ENCODE assay signal across 27 mouse cellular contexts in genomic region chr8:43331657-43332056, GRCm38 (mm10). TPM values are rescaled to one million over a fixed set of nuclear protein-coding genes. Genes with fewer than 3 reads are reported as not detected.
"Had no signal": no experiment of that assay in that cellular context is flagged by ENCODE, and none has a peak within 500 bp of the region (broad histone marks: within the 10 kb centered on the region; RNA-seq: fewer than 3 reads in every experiment).

No protein-coding gene starts in this region.

- DNase-seq: kidney, adult 8-10 months; kidney, postnatal 14 days; kidney, postnatal 4 days; left cerebral cortex, postnatal 4 days; liver, postnatal 0 days; lung, embryonic 14.5 days; midbrain, embryonic 14.5 days; thymus, adult 18-20 months; thymus, postnatal 36 days had no signal

- H3K9me3 ChIP-seq: limb, embryonic 12.5 days; limb, embryonic 15.5 days had no signal

- H3K4me3 ChIP-seq: limb, embryonic 12.5 days; limb, embryonic 15.5 days had no signal

- H3K27me3 ChIP-seq: limb, embryonic 12.5 days; limb, embryonic 15.5 days had no signal

- H3K9ac ChIP-seq: limb, embryonic 12.5 days; limb, embryonic 15.5 days; liver, embryonic 14.5 days; liver, postnatal 0 days; lung, embryonic 14.5 days had no signal

- ATAC-seq: liver, postnatal 0 days; lung, postnatal 0 days had no signal

- H3K36me3 ChIP-seq: limb, embryonic 12.5 days; limb, embryonic 15.5 days had no signal

- H3K27ac ChIP-seq: limb, embryonic 12.5 days; limb, embryonic 15.5 days; liver, embryonic 14.5 days; macrophage had no signal

- H3K4me1 ChIP-seq: limb, embryonic 12.5 days; limb, embryonic 15.5 days had no signal

- H3K4me2 ChIP-seq: limb, embryonic 12.5 days; limb, embryonic 15.5 days; liver, embryonic 11.5 days; lung, embryonic 14.5 days had no signal

RNA-seq across cellular contexts. Expression of gene Zfp42, which starts 24.9 kb away (rescaled TPM):
- total RNA-seq: layer of hippocampus, adult 18-20 months; layer of hippocampus, postnatal 14 days; left cerebral cortex, adult 8-10 months; left cerebral cortex, postnatal 14 days; left cerebral cortex, postnatal 4 days; megakaryocyte, adult 5-6 weeks; midbrain, postnatal 0 days had no signal
- polyA plus RNA-seq: kidney, embryonic 16.5 days; limb, embryonic 15.5 days; liver, embryonic 11.5 days; liver, embryonic 14.5 days; liver, postnatal 0 days; lung, embryonic 14.5 days; lung, postnatal 0 days; macrophage; midbrain, embryonic 14.5 days; midbrain, postnatal 0 days; neural tube, embryonic 11.5 days; neural tube, embryonic 14.5 days; small intestine, adult 2 months; spleen, adult 2 months; stomach, embryonic 16.5 days had no signal
